8 mouse cellular contexts compared by ENCODE assay signal in the genomic region with DNA sequence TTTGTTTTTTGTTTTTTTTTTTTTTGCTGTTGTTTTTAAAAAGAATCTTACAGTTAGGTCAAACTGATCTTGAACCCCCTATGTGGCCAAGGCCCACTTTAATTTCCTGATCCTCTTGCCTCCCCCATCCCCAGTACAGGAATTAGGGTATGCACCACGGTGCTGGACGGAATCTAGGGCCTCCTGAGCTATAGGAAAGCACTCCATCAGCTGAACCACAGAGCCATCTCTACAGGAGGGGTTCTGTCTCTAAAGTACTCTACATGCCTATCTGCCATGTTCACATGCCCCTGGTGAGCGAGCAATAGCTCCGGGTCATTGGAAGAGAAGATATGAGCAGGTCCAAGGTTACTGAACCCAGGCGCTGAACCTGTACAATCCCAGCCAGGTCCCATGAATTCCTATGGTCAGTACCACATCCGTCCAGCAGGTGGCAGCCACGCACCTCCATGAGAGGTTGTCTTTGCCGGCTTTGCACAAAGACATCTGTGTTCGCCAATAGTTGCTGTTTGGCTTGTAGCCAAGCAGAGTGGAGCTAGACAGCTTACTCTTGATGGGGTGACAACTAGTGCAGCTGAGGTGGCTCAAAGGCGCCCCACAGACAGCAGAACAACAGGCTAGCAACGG.
DNase-seq lines count a peak whose midpoint lies in the region; ATAC-seq and TF ChIP-seq lines count a peak whose summit lies in the region.

No protein-coding gene starts in this region.

- WGBS in heart, embryonic 12.5 days: 15% methylated on average over 11 of the region's 11 CpGs
- WGBS in kidney, embryonic 16.5 days: 14% methylated on average over 11 of the region's 11 CpGs
- WGBS in liver, adult 2 months: 17% methylated on average over 11 of the region's 11 CpGs
- 14% methylated on average over 11 of the region's 11 CpGs for WGBS in neural tube, embryonic 11.5 days
- WGBS in stomach, embryonic 16.5 days: 11% methylated on average over 11 of the region's 11 CpGs

- no peak for TF ChIP-seq POLR2A in bone marrow macrophage, adult 2 months (IDR thresholded peaks at IDR 0.05; ENCODE audit: borderline replicate concordance, low read depth, low read length)
- no peak for TF ChIP-seq POLR2A in embryonic fibroblast, embryonic 13.5 days (IDR thresholded peaks at IDR 0.05; ENCODE audit: low read depth, low read length)
- no peak for TF ChIP-seq POLR2A in liver, adult 2 months (IDR thresholded peaks at IDR 0.05; ENCODE audit: extremely low read depth, insufficient read depth, low read length)

- no peaks in the 10 kb centered on the region for H3K79me2 ChIP-seq in liver, adult 2 months (ENCODE audit: control insufficient read depth, insufficient read depth, low read length)

- H3K27ac ChIP-seq in bone marrow macrophage, adult 2 months (ENCODE audit: insufficient read depth, low read depth, low read length): no peak overlapping the region
- no peak overlapping the region for H3K27ac ChIP-seq in embryonic fibroblast, embryonic 13.5 days (ENCODE audit: insufficient read depth, low read length)
- no peak overlapping the region for H3K27ac ChIP-seq in heart, embryonic 12.5 days (ENCODE audit: poor library complexity, severe bottlenecking)
- H3K27ac ChIP-seq in kidney, embryonic 16.5 days (ENCODE audit: low read length): no peak overlapping the region
- H3K27ac ChIP-seq in liver, adult 2 months (replicated peaks; ENCODE audit: insufficient read depth, low read depth, low read length): no peak overlapping the region
- H3K27ac ChIP-seq in neural tube, embryonic 11.5 days (ENCODE audit: low read depth, low read length): no peak overlapping the region; the same call in 1 of the 2 replicates
- no peak overlapping the region for H3K27ac ChIP-seq in stomach, embryonic 16.5 days (ENCODE audit: low read length)

- H3K9ac ChIP-seq in heart, embryonic 12.5 days: no peak overlapping the region
- H3K9ac ChIP-seq in kidney, embryonic 16.5 days (replicated peaks; ENCODE audit: low read length): no peak overlapping the region
- H3K9ac ChIP-seq in liver, adult 2 months (ENCODE audit: low read depth, low read length): no peak overlapping the region
- H3K9ac ChIP-seq in neural tube, embryonic 11.5 days (ENCODE audit: low read length): no peak overlapping the region
- H3K9ac ChIP-seq in stomach, embryonic 16.5 days (ENCODE audit: low read length): no peak overlapping the region

- TF ChIP-seq CTCF in bone marrow macrophage, adult 2 months (IDR thresholded peaks at IDR 0.05; ENCODE audit: low read depth, low read length): peak; percentile 97
- peak; percentile 95 for TF ChIP-seq CTCF in embryonic fibroblast, embryonic 13.5 days (IDR thresholded peaks at IDR 0.05; ENCODE audit: borderline replicate concordance, insufficient read depth, low read length)
- peak; percentile 99 for TF ChIP-seq CTCF in liver, adult 2 months (IDR thresholded peaks at IDR 0.05; ENCODE audit: low read depth, low read length)

- H3K27me3 ChIP-seq in heart, embryonic 12.5 days (replicated peaks): no peaks in the 10 kb centered on the region
- H3K27me3 ChIP-seq in kidney, embryonic 16.5 days (ENCODE audit: insufficient read depth, low read length): no peaks in the 10 kb centered on the region
- H3K27me3 ChIP-seq in liver, adult 2 months (ENCODE audit: control insufficient read depth, insufficient read depth, low read length): no peaks in the 10 kb centered on the region
- no peaks in the 10 kb centered on the region for H3K27me3 ChIP-seq in neural tube, embryonic 11.5 days (ENCODE audit: control insufficient read depth, insufficient read depth, low read length)
- no peaks in the 10 kb centered on the region for H3K27me3 ChIP-seq in stomach, embryonic 16.5 days (ENCODE audit: control insufficient read depth, insufficient read depth, low read length)

- DNase-seq in CD4-positive helper T cell, adult 2 months (ENCODE audit: low read depth, low spot score): peak; percentile 69
- peak; percentile 76 for DNase-seq in liver, adult 2 months (ENCODE audit: extremely low read depth, low read depth, low spot score)
- DNase-seq in neural tube, embryonic 11.5 days (ENCODE audit: low spot score): peak; percentile 93

- H3K4me2 ChIP-seq in heart, embryonic 12.5 days: 0 out of 2 replicates have a peak overlapping the region, but pooled peaks have one; percentile 12
- H3K4me2 ChIP-seq in kidney, embryonic 16.5 days (replicated peaks; ENCODE audit: low read depth, low read length): no peak overlapping the region
- H3K4me2 ChIP-seq in neural tube, embryonic 11.5 days (ENCODE audit: low read depth): no peak overlapping the region
- H3K4me2 ChIP-seq in stomach, embryonic 16.5 days (ENCODE audit: low read depth, low read length): no peak overlapping the region

- no peaks in the 10 kb centered on the region for H3K36me3 ChIP-seq in heart, embryonic 12.5 days
- H3K36me3 ChIP-seq in kidney, embryonic 16.5 days (ENCODE audit: insufficient read depth, low read length): no peaks in the 10 kb centered on the region
- H3K36me3 ChIP-seq in liver, adult 2 months (ENCODE audit: control insufficient read depth, insufficient read depth, low read length): no peaks in the 10 kb centered on the region
- H3K36me3 ChIP-seq in neural tube, embryonic 11.5 days (ENCODE audit: control insufficient read depth, insufficient read depth, low read length): no peaks in the 10 kb centered on the region
- no peaks in the 10 kb centered on the region for H3K36me3 ChIP-seq in stomach, embryonic 16.5 days (ENCODE audit: control insufficient read depth, insufficient read depth, low read length)

- no peaks in the 10 kb centered on the region for H3K4me1 ChIP-seq in bone marrow macrophage, adult 2 months (ENCODE audit: control insufficient read depth, insufficient read depth, low read length)
- no peaks in the 10 kb centered on the region for H3K4me1 ChIP-seq in embryonic fibroblast, embryonic 13.5 days (ENCODE audit: control insufficient read depth, insufficient read depth, low read length)
- H3K4me1 ChIP-seq in heart, embryonic 12.5 days (replicated peaks): peaks cover 5% of the 10 kb centered on the region; the same call in 1 of the 2 replicates
- H3K4me1 ChIP-seq in kidney, embryonic 16.5 days (ENCODE audit: insufficient read depth, low read length): 0 out of 2 replicates have a peak, but pooled peaks cover 3% of the 10 kb centered on the region
- no peaks in the 10 kb centered on the region for H3K4me1 ChIP-seq in liver, adult 2 months (ENCODE audit: control insufficient read depth, insufficient read depth, low read length)
- 0 out of 2 replicates have a peak, but pooled peaks cover 4% of the 10 kb centered on the region for H3K4me1 ChIP-seq in neural tube, embryonic 11.5 days (ENCODE audit: control insufficient read depth, insufficient read depth, low read length)
- no peaks in the 10 kb centered on the region for H3K4me1 ChIP-seq in stomach, embryonic 16.5 days (ENCODE audit: control insufficient read depth, insufficient read depth, low read length)

- ATAC-seq in heart, embryonic 12.5 days (ENCODE audit: insufficient number of reproducible peaks, low FRiP score): peak; percentile 82
- peak; percentile 88 for ATAC-seq in kidney, embryonic 16.5 days (ENCODE audit: low FRiP score, low TSS enrichment)
- peak; percentile 91 for ATAC-seq in neural tube, embryonic 11.5 days (ENCODE audit: insufficient read depth, low FRiP score, low TSS enrichment)
- ATAC-seq in stomach, embryonic 16.5 days (ENCODE audit: insufficient read depth, low FRiP score): peak; percentile 87

- peaks cover 5% of the 10 kb centered on the region; the same call in 1 of the 2 replicates for H3K9me3 ChIP-seq in heart, embryonic 12.5 days (replicated peaks)
- H3K9me3 ChIP-seq in kidney, embryonic 16.5 days (ENCODE audit: low read length): 0 out of 2 replicates have a peak, but pooled peaks cover 3% of the 10 kb centered on the region
- no peaks in the 10 kb centered on the region for H3K9me3 ChIP-seq in neural tube, embryonic 11.5 days (ENCODE audit: control insufficient read depth, low read length)
- no peaks in the 10 kb centered on the region for H3K9me3 ChIP-seq in stomach, embryonic 16.5 days (replicated peaks; ENCODE audit: control insufficient read depth, low read length)

- no peak overlapping the region for H3K4me3 ChIP-seq in bone marrow macrophage, adult 2 months (ENCODE audit: insufficient read depth, low read length)
- no peak overlapping the region for H3K4me3 ChIP-seq in embryonic fibroblast, embryonic 13.5 days (ENCODE audit: insufficient read depth, low read length)
- H3K4me3 ChIP-seq in heart, embryonic 12.5 days: no peak overlapping the region
- no peak overlapping the region for H3K4me3 ChIP-seq in kidney, embryonic 16.5 days (ENCODE audit: low read length)
- H3K4me3 ChIP-seq in liver, adult 2 months (ENCODE audit: insufficient read depth, low read depth, low read length): no peak overlapping the region
- H3K4me3 ChIP-seq in neural tube, embryonic 11.5 days (ENCODE audit: low read depth, low read length): no peak overlapping the region
- no peak overlapping the region for H3K4me3 ChIP-seq in stomach, embryonic 16.5 days (replicated peaks; ENCODE audit: low read length)
